Mouse (Mus musculus) leukemia stem cell, adult 10-12 weeks (primary cell): Measurements from ENCODE around the gene Flt3. TPM values are rescaled to one million over a fixed set of nuclear protein-coding genes. Genes with fewer than 3 reads are reported as not detected.

Experiments used
- polyA plus RNA-seq: library from polyadenylated mRNA; stranded (reverse); fragments of >175 nt; gene quantifications from 2 replicates; pipeline ENCODE4 v1.2.3, GENCODE M21; 2012; ENCODE audit warnings: low replicate concordance

Flt3 gene
- 0.56 and 1.4 TPM in 2 replicates for polyA plus RNA-seq

GRCm38 (mm10) chr5:147399843-147400504, at the start of gene Flt3:
TSS of gene Flt3 (minus strand) at chr5:147400489.

GRCm38 (mm10) chr5:147429535-147430305, 29.4 kb upstream of the Flt3 start, which contains the start of gene Pan3:
TSS of gene Pan3 (plus strand) at chr5:147430161.

GRCm38 (mm10) chr5:147322183-147322582, 78.1 kb downstream of the Flt3 start, which contains the start of gene Urad:
TSS of gene Urad (minus strand) at chr5:147322440.

GRCm38 (mm10) chr5:147306638-147307397, 93.5 kb downstream of the Flt3 start, which contains the start of gene Cdx2:
TSS of gene Cdx2 (minus strand) at chr5:147307270.

Other genes starting within 250 kb of the Flt3 start
- gene Gsx1, start 211.8 kb downstream of the Flt3 start, polyA plus RNA-seq, result not detected in 2 replicates
- gene Pdx1, start 130.5 kb downstream of the Flt3 start, polyA plus RNA-seq, result 2.7 and 3.4 TPM in 2 replicates
- 0.12 and 0.15 TPM in 2 replicates for gene Cdx2, start 93.2 kb downstream of the Flt3 start, polyA plus RNA-seq
- not detected in 2 replicates for gene Urad, start 78.0 kb downstream of the Flt3 start, polyA plus RNA-seq
- gene Pan3, start 29.7 kb upstream of the Flt3 start, polyA plus RNA-seq, result 15.9 and 18.2 TPM in 2 replicates